Mouse (Mus musculus): ENCODE results near the gene Egln2. TPM values are rescaled to one million over a fixed set of nuclear protein-coding genes. Genes with fewer than 3 reads are reported as not detected.
A peak's percentile ranks its signal among the peaks of the same experiment; 100 is the strongest.

Egln2 gene
- polyA plus RNA-seq (2012; rRNA removed), result 115 and 120 TPM in 2 replicates

DNA sequence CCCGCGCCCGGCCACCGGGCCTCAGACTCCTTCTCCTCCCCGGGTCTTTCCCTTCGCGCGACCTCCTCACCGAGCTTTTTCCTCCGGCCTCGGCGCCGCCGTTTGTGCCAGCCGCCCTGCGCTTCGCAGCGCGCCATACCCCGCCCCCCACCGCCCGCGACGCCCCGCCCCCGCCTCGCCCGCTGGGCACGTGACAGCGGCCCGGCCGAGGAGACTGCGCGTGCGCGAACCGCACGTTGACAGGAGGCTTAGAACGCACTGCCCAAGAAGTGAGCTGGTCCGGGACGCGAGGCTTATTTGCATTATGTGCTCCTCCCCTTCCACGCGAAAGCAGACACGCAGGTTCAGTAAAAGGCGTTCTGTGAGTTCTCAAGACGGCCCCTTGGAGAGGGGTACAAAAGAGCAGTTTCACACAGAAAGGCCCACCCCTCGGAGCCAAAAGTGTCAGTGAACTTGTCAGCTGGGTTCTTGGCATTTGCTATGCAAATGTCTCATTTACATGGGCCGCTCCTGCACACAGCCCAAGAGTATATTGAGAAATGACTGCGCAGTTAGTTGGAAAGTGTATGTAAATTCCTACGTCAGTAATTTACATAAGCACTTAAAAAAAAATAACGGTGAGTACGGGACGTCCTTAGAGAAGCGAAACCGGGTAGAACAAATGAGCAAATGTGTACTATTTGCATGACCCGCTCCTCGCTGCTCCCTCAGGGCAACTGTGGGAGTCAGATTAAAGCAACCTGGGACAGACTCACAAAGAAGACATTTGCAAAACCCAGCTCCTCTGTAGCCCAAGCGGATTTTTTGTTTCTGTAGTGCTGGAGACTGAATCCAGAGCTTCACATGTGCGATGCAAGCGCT is at the start of gene Egln2:
Gene Egln2, minus strand, starts transcription at position 189 of the 861 bp plus-strand sequence.
- 1% methylated on average over 61 of the region's 61 CpGs for WGBS

DNA sequence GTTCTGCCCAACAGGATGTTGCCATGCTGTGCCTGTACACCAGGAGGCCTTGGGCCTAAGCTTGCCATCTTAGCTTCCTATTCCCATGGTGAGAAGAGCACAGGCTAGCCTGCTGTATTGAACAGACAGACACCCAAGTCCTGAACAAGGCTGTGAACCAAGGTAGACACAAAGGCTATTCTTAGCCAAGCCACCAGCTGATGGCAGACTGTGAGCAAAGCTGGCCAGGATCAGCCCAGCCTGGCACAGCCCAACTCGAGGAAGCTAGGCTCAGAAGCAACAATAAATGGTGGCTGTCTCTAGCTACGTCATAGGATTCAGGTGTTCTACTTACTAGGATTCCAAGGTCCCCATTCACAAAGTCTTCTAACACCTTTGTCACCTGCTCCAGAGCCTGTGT is 46.0 kb upstream of the Egln2 start:
- WGBS, result 6% methylated on average over 2 of the region's 2 CpGs

More for the DNA sequence above, at the start of gene Egln2:
- Histone ChIP-seq H3K27ac (ENCODE audit: insufficient read depth, low read length) (peak within 1 kb of the TSS; percentile 97), H3K4me1 (ENCODE audit: control insufficient read depth, insufficient read depth, low read length) (peaks cover 35% of the 10 kb centered on the region), H3K27me3 (ENCODE audit: control insufficient read depth, insufficient read depth, low read length) (no peaks in the 10 kb centered on the region), H3K4me3 (replicated peaks; ENCODE audit: insufficient read depth, low read depth, low read length) (peak within 1 kb of the TSS; percentile 95)
- peak; percentile 95 to 96 for DNase-seq
- TF ChIP-seq CTCF (IDR thresholded peaks at IDR 0.05; ENCODE audit: borderline replicate concordance, insufficient read depth, low read depth, low read length) (no peak), POLR2A (IDR thresholded peaks at IDR 0.05; ENCODE audit: borderline replicate concordance, insufficient read depth, low read length) (peak; percentile 93)

GRCm38 (mm10) chr7:27203730-27204449 is 37.3 kb upstream of the Egln2 start:
- peak; percentile 57 to 67 for DNase-seq
- no peaks in the 10 kb centered on the region for H3K27me3 ChIP-seq (ENCODE audit: control insufficient read depth, insufficient read depth, low read length)
- TF ChIP-seq POLR2A (IDR thresholded peaks at IDR 0.05; ENCODE audit: borderline replicate concordance, insufficient read depth, low read length), result no peak
- TF ChIP-seq CTCF (IDR thresholded peaks at IDR 0.05; ENCODE audit: borderline replicate concordance, insufficient read depth, low read depth, low read length), result no peak
- H3K27ac ChIP-seq (ENCODE audit: insufficient read depth, low read length), result peak overlapping the region; percentile 20
- WGBS, result 50% methylated on average over 8 of the region's 8 CpGs
- H3K4me1 ChIP-seq (ENCODE audit: control insufficient read depth, insufficient read depth, low read length), result peaks cover 11% of the 10 kb centered on the region
- no peak overlapping the region for H3K4me3 ChIP-seq (replicated peaks; ENCODE audit: insufficient read depth, low read depth, low read length)

More for the DNA sequence above, 46.0 kb upstream of the Egln2 start:
- Histone ChIP-seq H3K27me3 (ENCODE audit: control insufficient read depth, insufficient read depth, low read length) (no peaks in the 10 kb centered on the region), H3K4me3 (replicated peaks; ENCODE audit: insufficient read depth, low read depth, low read length) (no peak overlapping the region), H3K4me1 (ENCODE audit: control insufficient read depth, insufficient read depth, low read length) (peaks cover 15% of the 10 kb centered on the region), H3K27ac (ENCODE audit: insufficient read depth, low read length) (peak overlapping the region; percentile 39; the same call in 1 of the 2 replicates)
- peak; percentile 27 to 38 for DNase-seq
- no peak for TF ChIP-seq POLR2A (IDR thresholded peaks at IDR 0.05; ENCODE audit: borderline replicate concordance, insufficient read depth, low read length)
- TF ChIP-seq CTCF (IDR thresholded peaks at IDR 0.05; ENCODE audit: borderline replicate concordance, insufficient read depth, low read depth, low read length), result no peak

DNA sequence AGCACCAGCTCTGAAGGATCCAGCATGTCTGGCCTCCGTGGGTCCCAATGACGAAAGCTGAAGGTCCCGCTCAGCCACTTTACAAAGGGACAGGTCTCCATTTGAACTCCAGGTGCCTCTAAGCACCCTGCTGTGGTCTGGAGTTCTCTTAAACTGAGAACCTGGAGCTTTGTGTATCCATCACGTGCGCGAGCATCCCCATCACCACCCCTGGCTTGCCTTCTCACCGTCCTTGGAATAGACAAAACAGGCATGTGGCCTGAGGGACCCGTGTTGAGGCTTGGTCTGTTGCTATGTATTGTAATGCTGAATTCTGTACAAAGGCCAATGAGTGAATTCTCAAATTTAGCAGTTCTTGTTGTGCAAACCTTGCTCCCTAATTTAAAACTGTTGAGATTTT is 32.2 kb upstream of the Egln2 start:
- TF ChIP-seq POLR2A (IDR thresholded peaks at IDR 0.05; ENCODE audit: borderline replicate concordance, insufficient read depth, low read length), result no peak
- no peak for TF ChIP-seq CTCF (IDR thresholded peaks at IDR 0.05; ENCODE audit: borderline replicate concordance, insufficient read depth, low read depth, low read length)
- Histone ChIP-seq H3K27ac (ENCODE audit: insufficient read depth, low read length) (no peak overlapping the region), H3K4me1 (ENCODE audit: control insufficient read depth, insufficient read depth, low read length) (peaks cover 6% of the 10 kb centered on the region), H3K27me3 (ENCODE audit: control insufficient read depth, insufficient read depth, low read length) (no peaks in the 10 kb centered on the region), H3K4me3 (replicated peaks; ENCODE audit: insufficient read depth, low read depth, low read length) (no peak overlapping the region)
- DNase-seq, result no peak
- 92% methylated on average over 8 of the region's 8 CpGs for WGBS

GRCm38 (mm10) chr7:27198355-27198754 is 31.8 kb upstream of the Egln2 start:
- TF ChIP-seq POLR2A (IDR thresholded peaks at IDR 0.05; ENCODE audit: borderline replicate concordance, insufficient read depth, low read length) (no peak), CTCF (IDR thresholded peaks at IDR 0.05; ENCODE audit: borderline replicate concordance, insufficient read depth, low read depth, low read length) (no peak)
- Histone ChIP-seq H3K4me3 (replicated peaks; ENCODE audit: insufficient read depth, low read depth, low read length) (no peak overlapping the region), H3K27me3 (ENCODE audit: control insufficient read depth, insufficient read depth, low read length) (no peaks in the 10 kb centered on the region), H3K27ac (ENCODE audit: insufficient read depth, low read length) (no peak overlapping the region), H3K4me1 (ENCODE audit: control insufficient read depth, insufficient read depth, low read length) (peaks cover 2% of the 10 kb centered on the region; the same call in 1 of the 2 replicates)
- DNase-seq, result no peak

DNA sequence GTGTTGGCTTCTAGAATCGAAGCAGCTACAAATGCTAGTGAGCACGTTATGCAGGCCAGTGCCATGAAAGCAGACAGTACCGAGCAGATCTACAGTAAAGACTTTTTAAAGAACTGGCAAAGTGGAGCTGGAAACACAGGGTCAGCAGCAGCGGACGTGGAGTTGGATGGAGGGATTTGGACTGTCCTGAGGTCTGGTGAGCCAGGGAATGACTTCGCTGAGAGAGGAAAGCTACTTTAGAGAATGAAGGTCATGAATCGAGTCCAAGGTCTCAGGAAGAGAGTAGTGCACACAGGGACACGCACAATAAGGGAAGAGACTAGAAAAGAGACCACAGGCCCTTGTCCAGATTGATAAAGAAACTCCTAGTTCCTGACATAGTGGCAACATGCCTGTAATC is 31.0 kb upstream of the Egln2 start:
- no peaks in the 10 kb centered on the region; the same call in 1 of the 2 replicates for H3K4me1 ChIP-seq (ENCODE audit: control insufficient read depth, insufficient read depth, low read length)
- no peak for DNase-seq
- TF ChIP-seq CTCF (IDR thresholded peaks at IDR 0.05; ENCODE audit: borderline replicate concordance, insufficient read depth, low read depth, low read length), result no peak
- no peak for TF ChIP-seq POLR2A (IDR thresholded peaks at IDR 0.05; ENCODE audit: borderline replicate concordance, insufficient read depth, low read length)
- H3K27ac ChIP-seq (ENCODE audit: insufficient read depth, low read length), result no peak overlapping the region
- H3K27me3 ChIP-seq (ENCODE audit: control insufficient read depth, insufficient read depth, low read length), result no peaks in the 10 kb centered on the region
- WGBS, result 92% methylated on average over 8 of the region's 8 CpGs
- H3K4me3 ChIP-seq (replicated peaks; ENCODE audit: insufficient read depth, low read depth, low read length), result no peak overlapping the region

DNA sequence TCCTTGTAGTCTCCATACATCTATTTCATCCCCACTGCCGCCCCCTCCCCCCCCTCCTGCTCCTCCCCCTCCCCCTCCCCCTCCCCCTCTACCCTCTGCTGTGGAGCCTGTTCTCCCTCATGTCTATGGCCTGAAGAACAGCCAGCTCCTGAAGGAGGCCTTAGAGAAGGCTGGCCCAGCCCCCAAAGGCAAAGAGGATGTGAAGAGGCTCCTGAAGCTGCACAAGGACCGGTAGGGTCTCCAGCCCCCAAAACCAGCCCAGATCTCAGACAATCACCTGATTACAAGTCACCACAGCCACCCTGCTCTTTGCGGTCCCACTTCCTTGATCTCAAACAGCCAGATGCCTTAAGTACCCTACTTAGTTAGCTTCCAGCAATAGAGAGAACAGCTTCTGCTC is 30.5 kb upstream of the Egln2 start:
- no peak overlapping the region for H3K27ac ChIP-seq (ENCODE audit: insufficient read depth, low read length)
- WGBS, result 83% methylated on average over 3 of the region's 3 CpGs
- no peak for TF ChIP-seq CTCF (IDR thresholded peaks at IDR 0.05; ENCODE audit: borderline replicate concordance, insufficient read depth, low read depth, low read length)
- no peak for TF ChIP-seq POLR2A (IDR thresholded peaks at IDR 0.05; ENCODE audit: borderline replicate concordance, insufficient read depth, low read length)
- no peak for DNase-seq
- no peaks in the 10 kb centered on the region; the same call in 1 of the 2 replicates for H3K4me1 ChIP-seq (ENCODE audit: control insufficient read depth, insufficient read depth, low read length)
- no peaks in the 10 kb centered on the region for H3K27me3 ChIP-seq (ENCODE audit: control insufficient read depth, insufficient read depth, low read length)
- no peak overlapping the region for H3K4me3 ChIP-seq (replicated peaks; ENCODE audit: insufficient read depth, low read depth, low read length)

Data from cerebellum, adult 2 months (tissue).